Mouse (Mus musculus) olfactory bulb, adult 2 months (tissue): Measurements from ENCODE around the gene 4933402D24Rik. TPM values are rescaled to one million over a fixed set of nuclear protein-coding genes. Genes with fewer than 3 reads are reported as not detected.

Experiments used
- H3K27ac ChIP-seq: fragments of 200-500 bp; 2 replicates; pipeline ENCODE4 v1.5.1; 2012; ENCODE audit warnings: low read depth, low read length; ENCODE audit not compliant: insufficient read depth
- H3K4me1 ChIP-seq: fragments of 200-500 bp; 2 replicates; pipeline ENCODE4 v1.6.1; 2012; ENCODE audit warnings: low read length; ENCODE audit not compliant: control insufficient read depth, insufficient read depth
- H3K4me3 ChIP-seq: fragments of 200-500 bp; 2 replicates; pipeline ENCODE4 v1.5.1; 2012; ENCODE audit warnings: mild to moderate bottlenecking, low read depth, low read length, moderate library complexity; ENCODE audit not compliant: insufficient read depth
- CTCF ChIP-seq: fragments of 200-500 bp; IDR thresholded peaks from 2 replicates; pipeline ENCODE4 v1.5.1; 2012; ENCODE audit warnings: low read depth, mild to moderate bottlenecking, low read length, moderate library complexity; ENCODE audit not compliant: insufficient read depth
- POLR2A ChIP-seq: fragments of 200-500 bp; IDR thresholded peaks from 2 replicates; pipeline ENCODE4 v1.6.1; 2012; ENCODE audit warnings: mild to moderate bottlenecking, low read depth, low read length, moderate library complexity; ENCODE audit not compliant: insufficient read depth
- WGBS: fragments of 180-500 bp; shearing (Covaris S2); methylation state at CpG from one replicate; pipeline ENCODE4 v1.1.7; 2018; 5-methylcytosine and 5-hydroxymethylcytosine counted together
- polyA plus RNA-seq: library from polyadenylated mRNA; stranded (reverse); fragments of >200 nt; gene quantifications from 2 replicates; pipeline ENCODE4 v1.2.4, GENCODE M21; 2012; ENCODE audit warnings: low replicate concordance; ENCODE audit not compliant: missing spikeins, insufficient read depth, insufficient read length

Gene 4933402D24Rik
- polyA plus RNA-seq = not detected in 2 replicates

GRCm38 (mm10) chr1:63769167-63769566 is at the start of gene 4933402D24Rik:
4933402D24Rik (minus strand) TSS chr1:63769267.
- no peak for TF ChIP-seq CTCF
- TF ChIP-seq POLR2A = no peak
- Histone ChIP-seq H3K4me1 (no peaks in the 10 kb centered on the region), H3K4me3 (no peak within 1 kb of the TSS), H3K27ac (no peak within 1 kb of the TSS)
- 85% methylated on average over 5 of the region's 5 CpGs for WGBS

- 88% methylated on average over 3 of the region's 3 CpGs for WGBS
- H3K4me3 ChIP-seq = no peak overlapping the region
Observed at GRCm38 (mm10) chr1:63808584-63808983, 39.5 kb upstream of the 4933402D24Rik start.

GRCm38 (mm10) chr1:63805095-63805494 is 36.0 kb upstream of the 4933402D24Rik start:
- H3K4me3 ChIP-seq = no peak overlapping the region
- H3K27ac ChIP-seq = no peak overlapping the region
- TF ChIP-seq POLR2A (no peak), CTCF (no peak)
- H3K4me1 ChIP-seq = no peaks in the 10 kb centered on the region

More at GRCm38 (mm10) chr1:63808584-63808983, 39.5 kb upstream of the 4933402D24Rik start:
- H3K4me1 ChIP-seq = no peaks in the 10 kb centered on the region
- no peak for TF ChIP-seq CTCF
- TF ChIP-seq POLR2A = no peak
- H3K27ac ChIP-seq = no peak overlapping the region

- TF ChIP-seq CTCF (no peak), POLR2A (no peak)
- H3K27ac ChIP-seq = no peak overlapping the region
- no peaks in the 10 kb centered on the region for H3K4me1 ChIP-seq
- no peak overlapping the region for H3K4me3 ChIP-seq
Observed at GRCm38 (mm10) chr1:63794326-63794725, 25.3 kb upstream of the 4933402D24Rik start.

GRCm38 (mm10) chr1:63776902-63777630 is 8.0 kb upstream of the 4933402D24Rik start:
- 75% methylated on average over 4 of the region's 4 CpGs for WGBS
- H3K27ac ChIP-seq = no peak overlapping the region
- TF ChIP-seq POLR2A (no peak), CTCF (no peak)
- no peak overlapping the region for H3K4me3 ChIP-seq
- H3K4me1 ChIP-seq = no peaks in the 10 kb centered on the region

- WGBS = 84% methylated on average over 1 of the region's 1 CpGs
- Histone ChIP-seq H3K4me3 (no peak overlapping the region), H3K4me1 (no peaks in the 10 kb centered on the region), H3K27ac (no peak overlapping the region)
- TF ChIP-seq CTCF (no peak), POLR2A (no peak)
Observed at GRCm38 (mm10) chr1:63776396-63776795, 7.3 kb upstream of the 4933402D24Rik start.

GRCm38 (mm10) chr1:63770309-63770708 is 1.2 kb upstream of the 4933402D24Rik start:
- H3K27ac ChIP-seq = no peak overlapping the region
- TF ChIP-seq POLR2A = no peak
- no peak for TF ChIP-seq CTCF
- no peaks in the 10 kb centered on the region for H3K4me1 ChIP-seq
- 55% methylated on average over 7 of the region's 7 CpGs for WGBS
- no peak overlapping the region for H3K4me3 ChIP-seq

- WGBS = 76% methylated on average over 8 of the region's 8 CpGs
- Histone ChIP-seq H3K4me1 (0 out of 2 replicates have a peak, but pooled peaks cover 2% of the 10 kb centered on the region), H3K4me3 (no peak overlapping the region), H3K27ac (no peak overlapping the region)
- TF ChIP-seq CTCF = no peak
- no peak for TF ChIP-seq POLR2A
Observed at GRCm38 (mm10) chr1:63768112-63768511, 955 bp downstream of the 4933402D24Rik start.

GRCm38 (mm10) chr1:63764395-63764794 is 4.7 kb downstream of the 4933402D24Rik start:
- TF ChIP-seq POLR2A = no peak
- TF ChIP-seq CTCF = no peak
- WGBS = 49% methylated on average over 7 of the region's 7 CpGs
- 0 out of 2 replicates have a peak, but pooled peaks cover 2% of the 10 kb centered on the region for H3K4me1 ChIP-seq
- no peak overlapping the region for H3K27ac ChIP-seq
- no peak overlapping the region for H3K4me3 ChIP-seq
